Mouse (Mus musculus): ENCODE results near the gene Macrod2. TPM values are rescaled to one million over a fixed set of nuclear protein-coding genes. Genes with fewer than 3 reads are reported as not detected.

The Macrod2 gene
- polyA plus RNA-seq, 1 experiment from 2014 or later = 62.2 TPM

DNA sequence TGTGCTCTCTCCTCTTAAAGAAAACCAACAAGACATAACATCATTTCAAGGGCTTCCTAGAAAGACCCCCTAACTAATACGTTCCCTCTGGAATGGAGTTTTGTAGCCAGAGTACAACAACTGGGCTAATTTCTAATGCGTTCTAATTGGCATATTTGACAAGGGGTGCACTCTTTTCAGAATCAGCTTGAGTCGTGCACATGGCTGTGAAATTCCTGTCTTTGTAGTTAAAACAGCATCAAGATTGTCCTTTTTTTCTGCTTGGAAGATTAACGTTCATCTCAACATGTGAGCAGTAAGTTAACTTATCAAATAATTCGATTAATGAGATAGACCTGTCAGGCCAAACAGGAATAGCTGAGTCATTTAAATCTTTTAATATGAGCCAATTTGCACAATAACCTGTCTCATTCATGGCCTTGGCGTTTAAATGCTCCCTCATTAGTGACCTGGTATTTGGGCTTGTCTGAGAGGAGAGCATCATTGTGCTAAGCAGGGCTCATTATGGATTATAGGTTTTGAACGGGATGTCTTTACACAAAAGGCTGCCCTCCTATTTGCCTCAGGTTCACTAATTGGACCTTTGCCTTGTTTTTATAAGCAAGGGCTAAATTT lies 762.0 kb downstream of the Macrod2 start:
- WGBS = 57% methylated on average over 7 of the region's 7 CpGs
- Histone ChIP-seq H3K27ac (peak overlapping the region; percentile 16; the same call in 1 of the 2 replicates), H3K36me3 (replicated peaks; ENCODE audit: control insufficient read depth, insufficient read depth) (no peaks in the 10 kb centered on the region), H3K4me1 (replicated peaks; ENCODE audit: control insufficient read depth, insufficient read depth, low read length) (peaks cover 10% of the 10 kb centered on the region; the same call in 1 of the 2 replicates), H3K27me3 (ENCODE audit: control insufficient read depth, insufficient read depth, low read length) (no peaks in the 10 kb centered on the region), H3K4me3 (replicated peaks; ENCODE audit: low read length) (no peak overlapping the region), H3K9me3 (ENCODE audit: control insufficient read depth, low read length) (no peaks in the 10 kb centered on the region), H3K9ac (no peak overlapping the region), H3K4me2 (replicated peaks) (no peak overlapping the region)
- ATAC-seq (ENCODE audit: low FRiP score) (no peak), DNase-seq (ENCODE audit: low spot score) (no peak)

- H3K4me2 ChIP-seq (replicated peaks) = no peak overlapping the region
- no peak for ATAC-seq (ENCODE audit: low FRiP score)
- H3K9me3 ChIP-seq (ENCODE audit: control insufficient read depth, low read length) = no peaks in the 10 kb centered on the region
- H3K4me3 ChIP-seq (replicated peaks; ENCODE audit: low read length) = no peak overlapping the region
- H3K36me3 ChIP-seq (replicated peaks; ENCODE audit: control insufficient read depth, insufficient read depth) = no peaks in the 10 kb centered on the region
- no peaks in the 10 kb centered on the region for H3K27me3 ChIP-seq (ENCODE audit: control insufficient read depth, insufficient read depth, low read length)
- no peak overlapping the region for H3K27ac ChIP-seq
- DNase-seq (ENCODE audit: low spot score) = no peak
- no peak overlapping the region for H3K9ac ChIP-seq
- H3K4me1 ChIP-seq (replicated peaks; ENCODE audit: control insufficient read depth, insufficient read depth, low read length) = peaks cover 8% of the 10 kb centered on the region; the same call in 1 of the 2 replicates
- 34% methylated on average over 7 of the region's 7 CpGs for WGBS
Measured at GRCm38 (mm10) chr2:141158161-141158560, 763.1 kb downstream of the Macrod2 start.

DNA sequence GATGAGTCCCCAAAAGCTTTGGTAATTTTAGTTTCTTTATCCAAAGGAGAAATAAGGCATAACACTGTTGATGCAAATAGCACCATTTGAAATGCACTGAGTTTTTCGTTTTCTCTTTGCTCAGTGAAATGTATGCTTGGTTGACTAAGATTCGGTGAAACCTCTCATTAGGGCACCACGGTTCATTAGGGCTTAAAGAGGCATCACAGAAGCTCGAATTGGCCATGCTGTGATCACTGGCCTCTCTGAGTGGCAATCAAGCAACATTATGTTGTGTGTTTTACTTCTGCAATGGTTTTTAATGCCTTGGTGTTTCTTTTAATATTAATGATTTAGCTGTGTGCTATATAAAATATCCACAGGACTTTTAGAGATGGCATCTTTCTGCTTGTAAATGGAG lies 768.8 kb downstream of the Macrod2 start:
- no peak for DNase-seq (ENCODE audit: low spot score)
- H3K4me3 ChIP-seq (replicated peaks; ENCODE audit: low read length) = no peak overlapping the region
- ATAC-seq (ENCODE audit: low FRiP score) = no peak
- 19% methylated on average over 4 of the region's 4 CpGs for WGBS
- no peak overlapping the region for H3K9ac ChIP-seq
- H3K9me3 ChIP-seq (ENCODE audit: control insufficient read depth, low read length) = no peaks in the 10 kb centered on the region
- H3K27me3 ChIP-seq (ENCODE audit: control insufficient read depth, insufficient read depth, low read length) = no peaks in the 10 kb centered on the region
- no peak overlapping the region for H3K4me2 ChIP-seq (replicated peaks)
- H3K4me1 ChIP-seq (replicated peaks; ENCODE audit: control insufficient read depth, insufficient read depth, low read length) = no peaks in the 10 kb centered on the region
- H3K36me3 ChIP-seq (replicated peaks; ENCODE audit: control insufficient read depth, insufficient read depth) = no peaks in the 10 kb centered on the region
- no peak overlapping the region for H3K27ac ChIP-seq

DNA sequence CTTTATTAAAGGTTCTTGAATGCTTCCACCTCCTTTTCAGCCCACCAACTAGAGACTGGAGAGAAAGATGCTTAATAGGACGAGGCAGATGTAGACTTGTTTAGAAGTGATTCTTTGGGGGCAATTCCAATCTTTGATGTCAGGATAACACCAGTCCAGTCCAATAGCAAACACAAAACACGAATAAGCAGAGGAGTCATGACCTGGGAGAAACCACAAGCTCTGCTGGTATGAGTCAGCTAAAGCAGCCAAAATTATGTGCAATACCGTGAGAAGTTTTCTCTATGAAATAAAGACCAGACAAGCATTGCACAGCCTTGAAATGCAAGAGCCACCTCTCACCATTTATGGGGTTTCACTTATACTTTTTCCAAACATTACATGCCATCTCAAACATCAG lies 774.5 kb downstream of the Macrod2 start:
- no peaks in the 10 kb centered on the region for H3K27me3 ChIP-seq (ENCODE audit: control insufficient read depth, insufficient read depth, low read length)
- no peaks in the 10 kb centered on the region for H3K36me3 ChIP-seq (replicated peaks; ENCODE audit: control insufficient read depth, insufficient read depth)
- no peak overlapping the region for H3K4me2 ChIP-seq (replicated peaks)
- H3K27ac ChIP-seq = no peak overlapping the region
- H3K9ac ChIP-seq = no peak overlapping the region
- ATAC-seq (ENCODE audit: low FRiP score) (no peak), DNase-seq (ENCODE audit: low spot score) (no peak)
- H3K9me3 ChIP-seq (ENCODE audit: control insufficient read depth, low read length) = no peaks in the 10 kb centered on the region
- 85% methylated on average over 3 of the region's 3 CpGs for WGBS
- H3K4me1 ChIP-seq (replicated peaks; ENCODE audit: control insufficient read depth, insufficient read depth, low read length) = no peaks in the 10 kb centered on the region
- no peak overlapping the region for H3K4me3 ChIP-seq (replicated peaks; ENCODE audit: low read length)

DNA sequence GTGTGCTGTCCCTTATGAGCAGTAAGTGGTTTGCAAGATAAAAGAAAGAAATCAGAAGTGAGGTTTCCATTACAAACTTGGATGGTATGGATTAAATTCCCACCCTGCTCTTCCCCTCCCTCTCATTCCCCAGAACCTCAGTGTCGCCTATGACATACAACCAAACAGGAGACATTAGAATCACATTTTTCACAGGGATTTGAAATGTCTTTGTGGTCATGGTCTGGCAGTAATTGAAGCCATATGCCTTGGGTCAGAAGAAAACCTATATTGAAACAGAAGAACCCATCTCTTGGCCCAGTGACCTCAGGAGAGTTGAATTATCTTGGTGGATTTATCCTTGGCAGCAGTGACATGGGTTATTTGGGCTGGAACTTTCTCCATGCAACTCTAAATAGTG lies 778.1 kb downstream of the Macrod2 start:
- ATAC-seq (ENCODE audit: low FRiP score) (no peak), DNase-seq (ENCODE audit: low spot score) (no peak)
- no peaks in the 10 kb centered on the region for H3K4me1 ChIP-seq (replicated peaks; ENCODE audit: control insufficient read depth, insufficient read depth, low read length)
- H3K27me3 ChIP-seq (ENCODE audit: control insufficient read depth, insufficient read depth, low read length) = no peaks in the 10 kb centered on the region
- no peak overlapping the region for H3K9ac ChIP-seq
- no peaks in the 10 kb centered on the region for H3K36me3 ChIP-seq (replicated peaks; ENCODE audit: control insufficient read depth, insufficient read depth)
- H3K9me3 ChIP-seq (ENCODE audit: control insufficient read depth, low read length) = no peaks in the 10 kb centered on the region
- WGBS = 83% methylated on average over 1 of the region's 1 CpGs
- no peak overlapping the region for H3K4me3 ChIP-seq (replicated peaks; ENCODE audit: low read length)
- H3K4me2 ChIP-seq (replicated peaks) = no peak overlapping the region
- H3K27ac ChIP-seq = no peak overlapping the region

- no peak overlapping the region for H3K4me2 ChIP-seq (replicated peaks)
- H3K27ac ChIP-seq = no peak overlapping the region
- no peaks in the 10 kb centered on the region for H3K9me3 ChIP-seq (ENCODE audit: control insufficient read depth, low read length)
- no peaks in the 10 kb centered on the region for H3K27me3 ChIP-seq (ENCODE audit: control insufficient read depth, insufficient read depth, low read length)
- no peaks in the 10 kb centered on the region for H3K36me3 ChIP-seq (replicated peaks; ENCODE audit: control insufficient read depth, insufficient read depth)
- no peaks in the 10 kb centered on the region for H3K4me1 ChIP-seq (replicated peaks; ENCODE audit: control insufficient read depth, insufficient read depth, low read length)
- ATAC-seq (ENCODE audit: low FRiP score) = no peak
- WGBS = 85% methylated on average over 3 of the region's 3 CpGs
- H3K9ac ChIP-seq = no peak overlapping the region
- no peak overlapping the region for H3K4me3 ChIP-seq (replicated peaks; ENCODE audit: low read length)
- no peak for DNase-seq (ENCODE audit: low spot score)
Measured at GRCm38 (mm10) chr2:141173607-141174006, 778.5 kb downstream of the Macrod2 start.

DNA sequence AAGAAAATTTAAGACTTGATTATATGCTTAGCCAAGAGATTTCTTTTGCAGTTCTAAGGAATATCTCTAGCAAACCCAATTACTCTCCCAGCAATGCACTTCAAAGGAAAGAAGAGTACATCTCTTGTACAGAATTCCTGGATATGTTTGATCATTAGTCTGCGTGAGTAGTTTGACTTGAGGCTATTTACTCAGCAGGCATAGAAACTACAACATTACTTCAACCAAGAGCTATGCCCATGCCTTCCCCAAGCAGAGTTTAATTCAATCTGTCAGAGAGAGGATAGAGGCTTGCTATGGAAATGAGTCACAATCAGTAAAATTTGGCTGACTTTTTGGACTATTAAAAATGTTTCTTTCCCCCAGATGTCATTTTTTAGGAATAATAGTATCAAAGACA lies 785.5 kb downstream of the Macrod2 start:
- Histone ChIP-seq H3K9ac (no peak overlapping the region), H3K4me1 (replicated peaks; ENCODE audit: control insufficient read depth, insufficient read depth, low read length) (no peaks in the 10 kb centered on the region), H3K27me3 (ENCODE audit: control insufficient read depth, insufficient read depth, low read length) (no peaks in the 10 kb centered on the region), H3K4me3 (replicated peaks; ENCODE audit: low read length) (no peak overlapping the region), H3K4me2 (replicated peaks) (no peak overlapping the region), H3K9me3 (ENCODE audit: control insufficient read depth, low read length) (no peaks in the 10 kb centered on the region), H3K36me3 (replicated peaks; ENCODE audit: control insufficient read depth, insufficient read depth) (no peaks in the 10 kb centered on the region), H3K27ac (no peak overlapping the region)
- ATAC-seq (ENCODE audit: low FRiP score) = no peak
- WGBS = 61% methylated on average over 1 of the region's 1 CpGs
- no peak for DNase-seq (ENCODE audit: low spot score)

DNA sequence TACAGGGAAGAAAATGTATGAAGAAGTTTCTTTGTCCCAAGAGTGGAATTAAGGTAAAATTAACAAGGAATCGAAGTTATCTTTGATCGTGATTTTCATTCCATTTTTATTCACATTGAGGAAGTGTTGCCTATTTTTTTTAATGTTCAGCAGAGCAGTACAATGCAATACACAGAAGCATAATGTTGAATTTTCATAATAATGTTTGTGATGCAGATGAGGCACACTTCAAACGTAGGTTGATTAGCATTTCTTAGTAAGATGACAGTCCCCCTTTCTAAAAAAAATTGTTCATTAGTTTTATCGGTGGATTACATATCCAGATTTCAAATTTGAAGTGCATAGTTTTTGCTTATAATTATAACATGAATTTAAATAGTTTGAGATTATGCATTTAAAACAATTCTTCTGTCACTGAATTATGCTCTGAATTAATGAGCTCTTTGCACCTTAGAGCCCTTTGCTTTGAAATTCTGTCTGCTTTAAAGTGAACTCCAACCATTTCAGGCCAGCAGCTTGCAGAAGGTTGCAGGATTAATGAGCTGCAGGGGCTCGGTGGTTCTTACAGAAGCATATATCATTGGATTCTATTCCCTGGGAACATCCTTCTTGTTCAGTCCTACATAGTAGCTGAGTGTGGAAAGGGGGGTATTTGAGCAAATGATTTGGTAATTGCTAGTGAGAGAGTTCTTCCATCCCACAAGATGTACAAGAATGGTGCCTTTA lies 787.1 kb downstream of the Macrod2 start:
- H3K4me2 ChIP-seq (replicated peaks) = no peak overlapping the region
- H3K4me1 ChIP-seq (replicated peaks; ENCODE audit: control insufficient read depth, insufficient read depth, low read length) = no peaks in the 10 kb centered on the region
- ATAC-seq (ENCODE audit: low FRiP score) (no peak), DNase-seq (ENCODE audit: low spot score) (no peak)
- H3K4me3 ChIP-seq (replicated peaks; ENCODE audit: low read length) = no peak overlapping the region
- H3K9me3 ChIP-seq (ENCODE audit: control insufficient read depth, low read length) = no peaks in the 10 kb centered on the region
- H3K36me3 ChIP-seq (replicated peaks; ENCODE audit: control insufficient read depth, insufficient read depth) = no peaks in the 10 kb centered on the region
- H3K27ac ChIP-seq = no peak overlapping the region
- H3K9ac ChIP-seq = no peak overlapping the region
- no peaks in the 10 kb centered on the region for H3K27me3 ChIP-seq (ENCODE audit: control insufficient read depth, insufficient read depth, low read length)
- WGBS = 50% methylated on average over 5 of the region's 5 CpGs

DNA sequence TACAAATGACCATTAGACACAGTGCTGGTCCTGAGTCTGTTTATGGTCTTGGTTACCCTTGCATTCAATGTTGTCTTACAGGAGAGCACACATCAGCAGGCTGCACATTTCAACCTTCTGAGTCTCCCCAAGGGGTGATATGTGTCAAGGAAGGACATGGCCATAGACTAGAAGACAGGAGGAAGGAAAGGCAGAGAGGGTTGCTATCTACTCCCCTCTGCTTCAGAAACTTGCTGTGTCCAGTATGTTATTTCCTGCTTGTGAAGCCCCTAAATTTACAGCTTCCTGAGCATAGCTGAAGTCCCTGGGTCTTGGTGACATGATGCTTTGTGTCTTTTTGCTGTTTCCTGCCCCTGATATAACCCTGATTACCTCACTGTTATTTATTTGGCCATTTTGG lies 799.4 kb downstream of the Macrod2 start:
- H3K36me3 ChIP-seq (replicated peaks; ENCODE audit: control insufficient read depth, insufficient read depth) = no peaks in the 10 kb centered on the region
- DNase-seq (ENCODE audit: low spot score) (no peak), ATAC-seq (ENCODE audit: low FRiP score) (no peak)
- H3K9me3 ChIP-seq (ENCODE audit: control insufficient read depth, low read length) = no peaks in the 10 kb centered on the region
- H3K27me3 ChIP-seq (ENCODE audit: control insufficient read depth, insufficient read depth, low read length) = no peaks in the 10 kb centered on the region
- H3K27ac ChIP-seq = no peak overlapping the region
- no peak overlapping the region for H3K9ac ChIP-seq
- H3K4me3 ChIP-seq (replicated peaks; ENCODE audit: low read length) = no peak overlapping the region
- no peaks in the 10 kb centered on the region for H3K4me1 ChIP-seq (replicated peaks; ENCODE audit: control insufficient read depth, insufficient read depth, low read length)
- H3K4me2 ChIP-seq (replicated peaks) = no peak overlapping the region
